Mouse (Mus musculus) midbrain, postnatal 0 days (tissue): ENCODE measurements at regions not wholly inside any gene's neighbourhood (a gene's known extent, or its start where the extent isn't known, plus 50 kb on each side); places are given as distances from the start of the nearest gene placed in this dataset.

Experiments used
- ATAC-seq: fragments of 200-750 bp; cut with Nextera tagmentation; 2 replicates; pipeline ENCODE4 v1.8.0; 2017; ENCODE audit warnings: moderate number of reproducible peaks, mild to moderate bottlenecking, moderate TSS enrichment, moderate library complexity; ENCODE audit not compliant: low FRiP score
- DNase-seq: peaks from one replicate; pipeline ENCODE4 v3.0.0-alpha.2; 2015; ENCODE audit warnings: low spot score
- H3K27ac ChIP-seq: fragments of 300-500 bp; sonication (generic); 2 replicates; pipeline ENCODE4 v1.5.1; 2014; ENCODE audit warnings: low read depth, mild to moderate bottlenecking, low read length, mixed read lengths
- H3K27me3 ChIP-seq: fragments of 300-500 bp; sonication (generic); 2 replicates; pipeline ENCODE4 v1.6.1; 2014; ENCODE audit warnings: low read length, control low read depth, mixed read lengths; ENCODE audit not compliant: insufficient read depth
- H3K36me3 ChIP-seq: fragments of 300-500 bp; sonication (generic); 2 replicates; pipeline ENCODE4 v1.6.1; 2014; ENCODE audit warnings: low read length, control low read depth, mixed read lengths; ENCODE audit not compliant: insufficient read depth
- H3K4me1 ChIP-seq: fragments of 300-500 bp; sonication (generic); 2 replicates; pipeline ENCODE4 v1.6.1; 2014; ENCODE audit warnings: mild to moderate bottlenecking, control low read depth, antibody characterized with exemption, low read length, mixed read lengths; ENCODE audit not compliant: insufficient read depth
- H3K4me2 ChIP-seq: fragments of 300-500 bp; sonication (generic); 2 replicates; pipeline ENCODE4 v1.6.1; 2014; ENCODE audit warnings: low read depth, mild to moderate bottlenecking, low read length, mixed read lengths; ENCODE audit not compliant: poor library complexity, severe bottlenecking
- H3K4me3 ChIP-seq: fragments of 300-500 bp; sonication (generic); 2 replicates; pipeline ENCODE4 v1.5.1; 2014; ENCODE audit warnings: low read depth, mild to moderate bottlenecking, low read length, moderate library complexity
- H3K9ac ChIP-seq: fragments of 300-500 bp; sonication (generic); replicated peaks from 2 replicates; pipeline ENCODE4 v1.6.1; 2014; ENCODE audit warnings: mild to moderate bottlenecking, low read length, moderate library complexity, mixed read lengths; ENCODE audit not compliant: poor library complexity, severe bottlenecking
- H3K9me3 ChIP-seq: fragments of 300-500 bp; sonication (generic); 2 replicates; pipeline ENCODE4 v1.6.1; 2016; ENCODE audit warnings: low read length, control low read depth
- CTCF ChIP-seq: IDR thresholded peaks from 2 replicates; pipeline ENCODE4 v1.5.1; 2016; ENCODE audit warnings: antibody characterized with exemption, mild to moderate bottlenecking
- WGBS: fragments of 180-500 bp; shearing (Covaris S2); extraction: QIAGEN DNeasy Blood & Tissue Kit; methylation state at CpG from one replicate; pipeline ENCODE4 v1.1.7; 2014; 5-methylcytosine and 5-hydroxymethylcytosine counted together

- no peak overlapping the region for H3K4me2 ChIP-seq
- no peaks in the 10 kb centered on the region for H3K9me3 ChIP-seq
- no peak overlapping the region for H3K27ac ChIP-seq
- no peaks in the 10 kb centered on the region for H3K27me3 ChIP-seq
- no peaks in the 10 kb centered on the region for H3K4me1 ChIP-seq
- DNase-seq (no peak), ATAC-seq (no peak)
- 78% methylated on average over 7 of the region's 7 CpGs for WGBS
- H3K36me3 ChIP-seq, result no peaks in the 10 kb centered on the region
- no peak overlapping the region for H3K9ac ChIP-seq
- TF ChIP-seq CTCF, result no peak
- no peak overlapping the region for H3K4me3 ChIP-seq
These were observed 297.9 kb downstream of the Ipo11 start for GRCm38 (mm10) chr13:106638706-106639385.

GRCm38 (mm10) chr13:106591729-106592128 is 345.0 kb downstream of the Ipo11 start:
- no peak overlapping the region for H3K27ac ChIP-seq

GRCm38 (mm10) chr13:106567658-106568359 is 368.9 kb downstream of the Ipo11 start:
- Histone ChIP-seq H3K36me3 (no peaks in the 10 kb centered on the region), H3K4me1 (no peaks in the 10 kb centered on the region), H3K27me3 (no peaks in the 10 kb centered on the region), H3K27ac (no peak overlapping the region), H3K4me3 (no peak overlapping the region), H3K9me3 (no peaks in the 10 kb centered on the region), H3K4me2 (no peak overlapping the region), H3K9ac (no peak overlapping the region)
- 44% methylated on average over 9 of the region's 9 CpGs for WGBS
- TF ChIP-seq CTCF, result no peak
- ATAC-seq, result 0 out of 2 replicates have a peak, but pooled peaks have one; percentile 58
- no peak for DNase-seq

More at GRCm38 (mm10) chr13:106591729-106592128, 345.0 kb downstream of the Ipo11 start:
- WGBS, result 53% methylated on average over 2 of the region's 2 CpGs
- ATAC-seq (no peak), DNase-seq (peak; percentile 10)
- Histone ChIP-seq H3K4me2 (no peak overlapping the region), H3K9me3 (no peaks in the 10 kb centered on the region), H3K36me3 (no peaks in the 10 kb centered on the region), H3K27me3 (no peaks in the 10 kb centered on the region), H3K9ac (no peak overlapping the region), H3K4me3 (no peak overlapping the region), H3K4me1 (no peaks in the 10 kb centered on the region)
- TF ChIP-seq CTCF, result peak; percentile 15; the same call in 1 of the 2 replicates

GRCm38 (mm10) chr13:106562588-106562987 is 374.2 kb downstream of the Ipo11 start:
- Histone ChIP-seq H3K36me3 (no peaks in the 10 kb centered on the region), H3K4me3 (no peak overlapping the region), H3K9me3 (no peaks in the 10 kb centered on the region), H3K9ac (no peak overlapping the region), H3K4me1 (no peaks in the 10 kb centered on the region), H3K27ac (no peak overlapping the region), H3K4me2 (no peak overlapping the region), H3K27me3 (no peaks in the 10 kb centered on the region)
- no peak for TF ChIP-seq CTCF
- WGBS, result 92% methylated on average over 1 of the region's 1 CpGs
- ATAC-seq, result no peak
- no peak for DNase-seq

GRCm38 (mm10) chr13:106562161-106562560 is 374.6 kb downstream of the Ipo11 start:
- 50% methylated on average over 4 of the region's 4 CpGs for WGBS
- H3K27ac ChIP-seq, result no peak overlapping the region
- peak; percentile 34; the same call in 1 of the 2 replicates for ATAC-seq

More at GRCm38 (mm10) chr13:106562161-106562560, 374.6 kb downstream of the Ipo11 start:
- H3K36me3 ChIP-seq, result no peaks in the 10 kb centered on the region
- DNase-seq, result peak; percentile 87
- H3K4me2 ChIP-seq, result no peak overlapping the region
- no peak overlapping the region for H3K4me3 ChIP-seq
- no peak overlapping the region for H3K9ac ChIP-seq
- no peaks in the 10 kb centered on the region for H3K27me3 ChIP-seq
- no peaks in the 10 kb centered on the region for H3K9me3 ChIP-seq
- H3K4me1 ChIP-seq, result no peaks in the 10 kb centered on the region
- TF ChIP-seq CTCF, result no peak
